Mouse (Mus musculus): ENCODE data around the gene Cfap298. TPM values are rescaled to one million over a fixed set of nuclear protein-coding genes. Genes with fewer than 3 reads are reported as not detected.

Gene Cfap298
- 10 to 100 TPM; 32.3 to 34.8 TPM for total RNA-seq (2021)
- long read RNA-seq, experiment 1, transcript Cfap298-201 (7 exons, 1,430 nt): major isoform, 59 of 65 reads
- long read RNA-seq, experiment 1, partial matches to known transcripts: 1 of 65 reads
- long read RNA-seq, experiment 1, other reads (novel, unspliced or antisense): 5 of 65 reads
- long read RNA-seq, experiment 2, transcript Cfap298-201 (7 exons, 1,430 nt): major isoform, 15 of 15 reads
- long read RNA-seq, experiment 2, partial matches to known transcripts: 0 of 15 reads
- long read RNA-seq, experiment 2, other reads (novel, unspliced or antisense): 0 of 15 reads

- DNase-seq: peak; percentile 93 to 95
These were observed at the start of gene Cfap298 for GRCm38 (mm10) chr16:90934687-90935328. Gene Cfap298, minus strand, starts transcription at chr16:90935114.

- DNase-seq: no peak
These were observed 36.1 kb upstream of the Cfap298 start for GRCm38 (mm10) chr16:90971004-90971403.

DNA sequence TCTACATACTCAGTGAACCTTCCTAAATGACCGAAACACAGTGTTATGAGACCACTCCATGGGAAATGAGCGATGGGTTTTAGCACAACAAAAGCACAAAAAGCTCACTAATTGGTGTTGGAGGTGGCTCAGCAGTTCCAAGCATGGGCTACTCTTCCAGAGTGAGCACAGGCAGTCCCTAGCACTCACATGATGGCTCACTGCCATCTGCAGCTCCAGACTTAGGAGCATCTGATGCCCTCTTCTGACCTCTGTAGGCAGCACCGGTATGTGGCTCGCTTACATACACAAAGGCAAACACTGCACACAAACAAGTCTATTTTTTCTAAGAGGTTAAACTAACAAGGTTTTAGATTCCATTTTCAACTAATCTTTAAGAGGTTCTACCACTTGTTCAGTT, 31.3 kb upstream of the Cfap298 start:
- no peak for DNase-seq

DNA sequence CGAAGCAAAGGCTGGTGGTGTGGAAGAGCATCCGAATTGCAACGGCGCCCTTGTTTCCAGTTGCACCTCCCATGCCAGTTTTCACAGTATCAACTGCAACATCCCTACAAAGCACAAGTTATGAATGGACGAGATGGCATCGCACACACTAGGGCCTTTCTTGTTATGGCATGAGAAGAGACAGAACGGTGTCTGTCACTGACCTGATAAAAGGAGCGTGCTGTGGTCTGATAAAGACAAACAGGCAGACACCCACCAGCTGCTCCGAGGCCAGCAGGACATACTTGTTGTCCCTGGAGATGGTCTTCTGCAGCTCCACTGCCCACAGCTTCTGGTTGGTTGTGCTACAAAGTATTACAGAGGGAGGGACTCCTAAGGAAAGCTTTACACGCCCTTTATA, 29.4 kb upstream of the Cfap298 start:
- no peak for DNase-seq

DNA sequence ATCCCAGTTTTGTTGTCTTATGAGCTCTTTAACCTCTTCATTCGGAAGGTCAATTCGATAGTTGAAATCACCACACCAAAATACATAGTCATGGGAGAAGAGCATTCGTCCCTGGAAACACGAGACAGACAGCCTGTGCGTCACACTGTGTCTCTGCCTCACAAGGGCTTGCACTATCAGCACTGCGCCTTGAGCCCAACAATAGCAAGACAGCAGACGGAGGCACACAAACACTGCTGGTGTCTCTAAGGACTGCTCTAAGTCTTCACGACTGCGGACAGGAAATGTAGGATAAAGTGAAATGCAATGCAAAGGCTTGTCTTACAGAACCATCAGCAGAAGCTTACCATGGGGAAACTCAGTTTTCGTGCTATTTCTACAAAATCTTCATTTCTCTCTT, 29.0 kb upstream of the Cfap298 start:
- no peak for DNase-seq

DNA sequence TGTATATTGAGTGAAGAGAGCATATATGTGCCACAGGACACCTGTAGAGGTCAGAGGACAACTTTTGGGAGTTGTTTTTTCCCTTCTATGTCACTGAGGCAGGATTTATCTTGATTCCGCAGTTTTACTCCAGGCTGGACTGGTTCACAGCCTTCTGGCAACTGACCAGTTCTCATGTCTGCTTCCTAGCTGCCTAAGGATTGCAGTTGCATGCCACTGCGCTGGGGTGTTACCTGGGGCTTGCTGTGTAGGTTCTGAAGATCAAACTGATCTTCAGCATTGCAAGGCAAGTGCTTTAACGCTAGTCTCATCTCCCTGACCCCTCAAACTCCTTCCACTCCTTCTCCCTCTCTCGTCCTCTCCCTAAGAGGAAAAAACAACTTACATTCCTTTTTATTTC, 28.3 kb upstream of the Cfap298 start:
- DNase-seq: no peak

- DNase-seq: no peak
These were observed 23.6 kb upstream of the Cfap298 start for GRCm38 (mm10) chr16:90958301-90959085.

- DNase-seq: no peak
These were observed 20.6 kb upstream of the Cfap298 start for GRCm38 (mm10) chr16:90955494-90955893.

DNA sequence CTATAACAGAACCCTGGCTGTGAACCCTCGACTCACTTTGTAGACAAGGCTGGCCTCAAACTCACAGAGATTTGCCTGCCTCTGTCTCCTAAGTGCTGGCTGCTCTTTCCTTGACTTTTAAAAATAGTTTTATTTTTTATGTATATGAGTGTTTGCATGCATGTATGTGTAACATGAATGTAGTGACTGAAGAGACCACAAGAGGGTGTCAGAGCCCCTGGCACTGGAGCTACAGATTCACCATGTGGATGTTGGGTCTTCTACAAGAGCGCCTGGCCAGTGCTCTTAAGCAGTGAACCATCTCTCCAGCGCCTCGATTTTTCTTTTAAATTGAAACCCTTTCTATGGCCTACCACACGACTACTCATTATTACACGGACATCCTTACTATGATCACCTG, 18.9 kb upstream of the Cfap298 start:
- no peak for DNase-seq

GRCm38 (mm10) chr16:90953147-90953546, 18.2 kb upstream of the Cfap298 start:
- no peak for DNase-seq

DNA sequence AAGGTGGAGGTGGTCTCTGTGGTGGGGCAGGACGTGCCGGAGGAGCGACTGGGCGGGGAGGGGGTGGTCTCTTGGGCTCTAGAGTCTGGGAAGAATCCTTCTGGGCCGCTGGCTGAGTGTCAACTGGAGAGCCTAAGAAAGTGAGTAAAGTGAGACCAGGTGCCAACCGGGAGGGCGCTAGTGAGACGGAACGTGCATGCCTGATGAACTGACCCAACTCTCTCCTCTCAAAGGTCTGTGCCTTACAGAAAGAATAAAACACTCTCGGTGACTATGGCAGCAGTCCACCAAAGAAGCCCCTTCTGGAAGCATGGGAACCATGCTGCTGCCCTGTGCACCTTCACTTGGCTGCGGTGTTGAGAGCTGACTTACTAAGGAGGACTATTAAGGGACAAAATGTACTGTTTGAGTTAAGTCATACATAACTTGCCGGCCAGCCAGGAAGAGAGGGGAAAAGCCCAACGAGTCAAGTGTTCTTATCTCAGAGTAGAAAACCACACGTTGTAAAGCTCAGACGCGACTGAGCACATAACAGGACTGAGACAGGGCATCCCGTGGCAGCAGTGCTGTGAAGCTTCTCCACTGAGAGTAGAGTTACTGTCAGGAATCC, 15.5 kb upstream of the Cfap298 start:
- no peak for DNase-seq

DNA sequence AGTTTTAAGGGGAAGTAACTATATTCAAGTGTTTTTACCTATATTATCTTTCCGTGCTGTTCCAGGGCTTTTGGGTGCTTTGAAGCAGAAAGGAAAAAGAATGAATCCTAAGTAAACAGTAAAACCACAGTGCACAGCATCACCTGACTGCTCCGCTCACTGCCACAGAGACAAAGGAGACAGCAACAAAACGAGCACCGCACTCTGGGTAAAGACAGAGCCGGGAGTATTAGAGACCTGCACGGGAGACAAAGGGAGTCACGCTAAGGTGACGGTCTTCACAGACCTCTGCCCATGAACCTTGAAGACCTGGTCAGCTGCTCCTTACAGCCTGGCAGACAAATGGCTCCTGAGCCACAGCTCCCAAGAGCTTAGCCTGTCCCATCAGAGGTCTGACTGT, 12.1 kb upstream of the Cfap298 start:
- no peak for DNase-seq

GRCm38 (mm10) chr16:90941246-90941645, 6.3 kb upstream of the Cfap298 start:
- no peak for DNase-seq

DNA sequence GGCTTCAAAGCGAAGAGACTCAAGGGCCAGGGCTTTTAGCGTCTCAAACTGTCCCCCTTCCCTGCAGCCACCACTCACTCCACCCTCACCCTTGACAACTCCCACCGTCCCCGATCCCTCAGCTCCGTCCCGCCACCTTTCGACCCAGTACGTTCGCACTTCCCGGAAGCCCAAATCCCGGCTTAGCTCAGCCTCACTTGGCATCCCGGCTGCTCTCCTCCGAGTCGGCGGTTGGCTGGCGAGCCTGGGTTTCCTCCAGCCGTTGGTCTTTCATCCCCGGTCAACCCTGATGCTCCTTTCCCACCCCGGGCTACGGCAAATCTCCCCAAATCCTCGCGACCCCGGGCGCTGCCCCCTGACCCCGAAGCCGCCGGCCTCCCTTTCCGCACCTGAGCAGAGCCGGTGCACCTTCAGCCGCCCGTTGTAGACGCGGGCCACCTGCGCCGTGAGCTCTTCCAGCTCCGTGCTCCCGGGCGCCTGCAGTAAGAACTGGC, 674 bp downstream of the Cfap298 start:
- DNase-seq: peak; percentile 72 to 80

GRCm38 (mm10) chr16:90933534-90934176, 1.3 kb downstream of the Cfap298 start:
- no peak for DNase-seq

DNA sequence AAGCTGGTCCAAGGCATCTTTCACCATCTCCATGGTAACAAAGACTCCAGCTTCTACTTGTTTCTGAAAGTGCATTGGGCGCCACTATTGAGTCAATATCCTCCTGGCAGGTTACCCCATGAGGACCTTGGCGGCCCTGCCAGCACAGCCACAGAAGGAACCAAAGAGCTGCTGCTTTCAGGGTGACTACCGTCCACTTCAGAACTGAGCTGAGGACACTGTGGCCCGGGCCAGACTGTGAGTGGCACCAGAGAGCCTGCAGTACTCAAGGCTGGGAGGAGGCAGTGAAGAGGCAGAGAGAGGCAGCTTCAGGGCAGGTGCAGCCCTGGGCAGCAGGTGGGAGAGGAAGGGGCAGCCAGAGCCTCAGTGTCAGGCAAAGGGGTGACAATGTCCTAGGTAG, 7.5 kb downstream of the Cfap298 start:
- DNase-seq: no peak

DNA sequence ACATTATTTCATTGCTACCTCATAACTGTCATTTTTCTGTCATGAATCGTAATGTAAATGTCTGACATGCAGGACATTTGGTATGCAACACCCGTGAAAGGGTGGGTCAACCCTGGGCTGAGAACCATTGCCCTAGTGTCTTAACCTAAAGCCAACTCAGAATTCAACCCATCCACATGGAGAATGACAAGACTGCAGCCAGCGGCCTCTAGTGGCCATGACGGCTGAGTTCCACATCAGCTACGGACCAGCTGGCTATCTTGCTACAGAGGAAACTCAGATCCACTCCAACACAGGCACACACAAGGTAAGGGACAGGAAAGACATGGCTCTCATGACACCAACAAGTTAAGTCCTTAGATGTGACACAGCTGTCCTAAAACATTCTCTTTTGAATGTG, 9.5 kb downstream of the Cfap298 start:
- DNase-seq: peak; percentile 85 to 86

- DNase-seq: peak; percentile 88 to 89
These were observed 10.1 kb downstream of the Cfap298 start for GRCm38 (mm10) chr16:90924606-90925370.

DNA sequence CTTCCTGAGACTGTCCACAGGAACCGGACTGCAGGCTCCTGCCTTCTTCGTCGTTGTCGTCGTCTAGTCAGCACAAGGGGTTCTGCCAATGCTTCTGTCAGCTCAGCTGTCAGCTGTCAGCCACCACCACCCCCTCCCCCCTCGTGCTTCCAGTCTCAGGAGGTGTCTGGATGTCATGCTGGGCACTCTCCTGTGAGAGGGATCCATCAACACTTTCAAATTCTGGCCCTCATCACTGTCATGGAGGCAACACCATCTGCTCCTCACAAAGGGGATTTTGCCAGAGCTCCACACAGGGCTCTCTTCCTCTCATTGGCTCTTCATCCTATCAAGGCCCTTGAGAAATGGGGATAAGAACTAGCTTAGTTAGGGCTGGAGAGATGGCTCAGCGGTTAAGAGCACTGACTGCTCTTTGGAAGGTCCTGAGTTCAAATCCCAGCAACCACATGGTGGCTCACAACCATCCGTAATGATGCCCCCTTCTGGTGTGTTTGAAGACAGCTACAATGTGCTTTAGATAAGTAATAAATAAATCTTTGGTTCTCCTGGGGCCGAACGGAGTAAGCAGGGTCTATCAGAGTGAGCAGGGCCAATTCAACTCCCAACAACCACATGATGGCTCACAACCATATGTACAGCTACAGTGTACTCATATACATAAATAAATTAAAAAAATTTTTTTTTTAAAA, 13.3 kb downstream of the Cfap298 start:
- DNase-seq: no peak

- DNase-seq: no peak
These were observed 17.8 kb downstream of the Cfap298 start for GRCm38 (mm10) chr16:90917156-90917555.

All from adrenal gland, postnatal 36 days (tissue).